Mouse (Mus musculus) ES-Bruce4 (cell line): ENCODE measurements around the gene Nfib.

Experiments used
- CTCF ChIP-seq: IDR thresholded peaks from one replicate; pipeline ENCODE4 v1.8.1; 2011; ENCODE audit warnings: low read depth, low read length
- EP300 ChIP-seq: IDR thresholded peaks from 2 replicates; pipeline ENCODE4 v1.6.1; 2011; ENCODE audit warnings: low read depth, low read length; ENCODE audit not compliant: insufficient read depth
- POLR2A ChIP-seq: IDR thresholded peaks from one replicate; pipeline ENCODE4 v1.8.1; 2011; ENCODE audit warnings: low read length; ENCODE audit not compliant: insufficient read depth

- TF ChIP-seq POLR2A (no peak), CTCF (no peak), EP300 (no peak)
Measured at GRCm38 (mm10) chr4:82359110-82359509, 346.4 kb downstream of the Nfib start.
